Mouse (Mus musculus): Measurements from ENCODE around the gene Tnp2. TPM values are rescaled to one million over a fixed set of nuclear protein-coding genes. Genes with fewer than 3 reads are reported as not detected.

The Tnp2 gene
- polyA plus RNA-seq, 1 experiment from 2014 or later: not detected

DNA sequence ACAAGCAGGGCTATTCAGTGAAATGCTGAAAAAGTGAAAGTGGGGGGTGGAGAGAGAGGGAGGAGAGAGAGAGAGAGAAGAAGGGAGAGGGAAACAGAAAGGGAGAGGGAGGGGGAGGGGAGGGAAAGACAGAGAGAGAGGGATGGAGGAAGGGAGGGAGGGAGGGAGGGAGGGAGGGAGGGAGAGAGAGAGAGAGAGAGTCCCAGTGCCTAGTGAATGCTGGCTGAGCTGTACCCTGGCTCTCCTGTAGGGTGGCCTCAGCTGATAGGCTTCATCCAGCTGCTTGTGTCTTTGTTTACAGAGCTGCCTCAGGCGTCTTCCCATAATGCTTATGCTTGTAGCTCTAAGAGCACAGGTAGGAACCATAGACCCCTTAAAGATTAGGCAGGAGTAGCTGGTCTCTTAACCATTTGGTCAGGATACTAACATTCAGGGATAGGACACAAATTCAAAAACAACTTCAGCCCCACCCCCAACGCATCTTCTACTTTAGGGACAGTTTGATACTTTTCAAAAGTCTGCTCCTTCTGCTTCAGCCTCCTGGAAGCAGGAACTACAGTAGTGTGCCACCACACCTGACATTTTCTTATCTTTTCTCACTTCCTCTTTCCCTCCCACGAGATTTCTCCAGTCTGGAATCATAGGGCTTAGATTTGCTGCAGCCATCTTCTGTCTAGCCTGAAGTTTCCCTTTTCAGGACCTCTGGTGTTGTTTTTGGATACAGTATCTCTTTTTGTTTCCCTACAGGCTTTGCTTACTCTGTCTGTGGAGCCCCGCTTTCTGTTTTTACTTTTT is 17.7 kb downstream of the Tnp2 start:
- no peak overlapping the region for H3K9ac ChIP-seq
- H3K4me1 ChIP-seq (ENCODE audit: insufficient read depth): no peaks in the 10 kb centered on the region
- H3K27ac ChIP-seq (ENCODE audit: low read depth): no peak overlapping the region
- no peak for DNase-seq
- peak; percentile 33 for TF ChIP-seq CTCF (IDR thresholded peaks at IDR 0.05; ENCODE audit: low read depth)
- ATAC-seq (ENCODE audit: insufficient read depth): peak; percentile 45; the same call in 1 of the 2 replicates
- H3K9me3 ChIP-seq (ENCODE audit: low read depth, low read length): no peaks in the 10 kb centered on the region
- 32% methylated on average over 4 of the region's 4 CpGs for WGBS
- no peaks in the 10 kb centered on the region for H3K27me3 ChIP-seq (ENCODE audit: insufficient read depth, low read length)
- no peak overlapping the region for H3K4me3 ChIP-seq (ENCODE audit: low read depth, low read length)
- no peak overlapping the region for H3K4me2 ChIP-seq
- no peaks in the 10 kb centered on the region for H3K36me3 ChIP-seq (ENCODE audit: insufficient read depth)

DNA sequence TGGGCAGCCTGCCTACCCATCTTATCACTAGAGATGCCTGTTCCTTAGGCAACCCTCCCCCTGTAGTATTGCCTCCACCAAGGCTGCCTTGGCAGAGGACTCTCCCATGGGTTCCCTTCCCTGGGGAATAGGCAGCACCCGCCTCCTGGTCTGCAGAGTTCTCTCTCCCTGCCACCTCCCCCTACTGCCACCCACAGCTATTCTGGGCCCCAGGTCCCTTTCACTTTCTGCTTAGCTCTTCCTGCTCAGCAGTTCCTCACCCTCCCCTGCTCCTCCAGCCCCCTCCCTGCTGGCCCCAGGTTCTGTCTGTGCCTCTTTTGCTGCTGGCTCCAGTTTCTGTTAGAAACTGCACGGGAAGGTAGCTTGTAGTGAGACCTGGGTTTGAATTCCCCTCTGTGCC is 18.8 kb downstream of the Tnp2 start:
- ATAC-seq (ENCODE audit: insufficient read depth): no peak
- no peak overlapping the region for H3K27ac ChIP-seq (ENCODE audit: low read depth)
- H3K4me3 ChIP-seq (ENCODE audit: low read depth, low read length): no peak overlapping the region
- TF ChIP-seq CTCF (IDR thresholded peaks at IDR 0.05; ENCODE audit: low read depth): no peak
- H3K27me3 ChIP-seq (ENCODE audit: insufficient read depth, low read length): no peaks in the 10 kb centered on the region
- 0 out of 2 replicates have a peak, but pooled peaks cover 4% of the 10 kb centered on the region for H3K4me1 ChIP-seq (ENCODE audit: insufficient read depth)
- H3K4me2 ChIP-seq: no peak overlapping the region
- no peak for DNase-seq
- H3K9me3 ChIP-seq (ENCODE audit: low read depth, low read length): no peaks in the 10 kb centered on the region
- H3K36me3 ChIP-seq (ENCODE audit: insufficient read depth): no peaks in the 10 kb centered on the region
- WGBS: 47% methylated on average over 2 of the region's 2 CpGs
- no peak overlapping the region for H3K9ac ChIP-seq

DNA sequence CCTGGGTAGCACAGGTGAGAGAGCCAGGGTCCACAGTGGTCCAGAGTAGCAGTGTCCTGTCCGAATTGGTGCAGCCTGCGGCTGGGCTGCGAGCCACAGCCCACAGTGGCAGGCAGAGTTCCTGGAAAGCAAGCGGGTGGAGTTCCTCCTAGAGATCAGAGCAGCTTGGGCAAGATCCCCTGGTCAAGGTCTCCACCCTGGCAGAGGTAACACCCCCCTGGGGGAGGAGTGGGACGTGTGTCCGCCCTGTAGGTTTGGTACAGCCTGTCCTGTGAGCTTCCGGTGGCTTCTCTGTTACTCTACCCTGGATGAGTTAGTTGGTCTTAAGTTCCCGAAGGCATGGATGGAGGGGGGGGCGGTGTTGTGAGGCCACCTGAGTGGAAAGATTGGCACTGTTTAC is 19.6 kb downstream of the Tnp2 start:
- Histone ChIP-seq H3K4me3 (ENCODE audit: low read depth, low read length) (no peak overlapping the region), H3K27me3 (ENCODE audit: insufficient read depth, low read length) (no peaks in the 10 kb centered on the region), H3K9ac (no peak overlapping the region), H3K9me3 (ENCODE audit: low read depth, low read length) (no peaks in the 10 kb centered on the region), H3K27ac (ENCODE audit: low read depth) (no peak overlapping the region), H3K36me3 (ENCODE audit: insufficient read depth) (no peaks in the 10 kb centered on the region), H3K4me1 (ENCODE audit: insufficient read depth) (peaks cover 7% of the 10 kb centered on the region; the same call in 1 of the 2 replicates), H3K4me2 (no peak overlapping the region)
- no peak for TF ChIP-seq CTCF (IDR thresholded peaks at IDR 0.05; ENCODE audit: low read depth)
- DNase-seq (no peak), ATAC-seq (ENCODE audit: insufficient read depth) (no peak)
- 50% methylated on average over 9 of the region's 9 CpGs for WGBS

DNA sequence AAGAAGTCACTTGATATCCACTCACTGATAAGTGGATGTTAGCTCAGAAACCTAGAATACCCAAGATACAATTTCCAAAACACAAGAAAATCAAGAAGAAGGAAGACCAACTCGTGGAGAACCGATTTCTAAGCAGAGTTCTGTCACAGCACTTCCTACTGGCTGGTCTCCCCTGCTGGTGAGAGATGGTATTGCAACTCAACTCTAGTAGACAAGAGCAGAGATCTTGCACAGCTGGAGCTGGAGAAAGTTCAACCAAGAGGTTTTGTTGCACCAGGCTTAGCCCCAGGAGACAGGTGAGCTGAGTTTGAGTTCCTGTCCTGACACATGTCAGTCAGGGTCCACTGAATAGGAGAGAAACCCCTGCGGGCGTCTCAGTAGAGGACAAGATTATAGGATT is 21.3 kb downstream of the Tnp2 start:
- ATAC-seq (ENCODE audit: insufficient read depth) (no peak), DNase-seq (peak; percentile 91)
- 47% methylated on average over 4 of the region's 4 CpGs for WGBS
- H3K4me3 ChIP-seq (ENCODE audit: low read depth, low read length): no peak overlapping the region
- H3K9ac ChIP-seq: no peak overlapping the region
- no peak overlapping the region for H3K4me2 ChIP-seq
- peak; percentile 93 for TF ChIP-seq CTCF (IDR thresholded peaks at IDR 0.05; ENCODE audit: low read depth)
- peaks cover 9% of the 10 kb centered on the region; the same call in 1 of the 2 replicates for H3K4me1 ChIP-seq (ENCODE audit: insufficient read depth)
- no peaks in the 10 kb centered on the region for H3K27me3 ChIP-seq (ENCODE audit: insufficient read depth, low read length)
- no peaks in the 10 kb centered on the region for H3K36me3 ChIP-seq (ENCODE audit: insufficient read depth)
- H3K9me3 ChIP-seq (ENCODE audit: low read depth, low read length): no peaks in the 10 kb centered on the region
- no peak overlapping the region for H3K27ac ChIP-seq (ENCODE audit: low read depth)

DNA sequence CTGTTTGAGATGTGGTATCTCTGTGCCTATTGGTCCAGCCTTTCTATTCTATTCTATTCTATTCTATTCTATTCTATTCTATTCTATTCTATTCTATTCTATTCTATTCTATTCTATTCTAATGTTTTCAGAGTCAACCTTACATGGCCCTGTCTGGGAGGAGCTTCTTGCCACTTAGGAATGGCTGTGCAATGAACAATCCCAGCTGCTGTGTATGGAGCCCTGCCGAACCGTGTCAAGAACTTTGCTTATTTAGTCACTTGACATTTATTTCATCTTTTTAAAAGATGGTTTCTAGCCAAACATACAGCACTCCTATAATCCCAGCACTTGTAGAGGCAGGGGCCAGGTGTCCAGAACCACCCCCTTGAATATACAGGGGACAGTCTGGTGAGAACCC is 24.1 kb downstream of the Tnp2 start:
- H3K4me2 ChIP-seq: no peak overlapping the region
- DNase-seq (peak; percentile 85), ATAC-seq (ENCODE audit: insufficient read depth) (peak; percentile 49; the same call in 1 of the 2 replicates)
- no peak overlapping the region for H3K9ac ChIP-seq
- H3K27me3 ChIP-seq (ENCODE audit: insufficient read depth, low read length): no peaks in the 10 kb centered on the region
- H3K36me3 ChIP-seq (ENCODE audit: insufficient read depth): no peaks in the 10 kb centered on the region
- no peak for TF ChIP-seq CTCF (IDR thresholded peaks at IDR 0.05; ENCODE audit: low read depth)
- H3K9me3 ChIP-seq (ENCODE audit: low read depth, low read length): no peaks in the 10 kb centered on the region
- H3K4me1 ChIP-seq (ENCODE audit: insufficient read depth): peaks cover 9% of the 10 kb centered on the region; the same call in 1 of the 2 replicates
- H3K27ac ChIP-seq (ENCODE audit: low read depth): no peak overlapping the region
- no peak overlapping the region for H3K4me3 ChIP-seq (ENCODE audit: low read depth, low read length)
- WGBS: 5% methylated on average over 2 of the region's 2 CpGs

DNA sequence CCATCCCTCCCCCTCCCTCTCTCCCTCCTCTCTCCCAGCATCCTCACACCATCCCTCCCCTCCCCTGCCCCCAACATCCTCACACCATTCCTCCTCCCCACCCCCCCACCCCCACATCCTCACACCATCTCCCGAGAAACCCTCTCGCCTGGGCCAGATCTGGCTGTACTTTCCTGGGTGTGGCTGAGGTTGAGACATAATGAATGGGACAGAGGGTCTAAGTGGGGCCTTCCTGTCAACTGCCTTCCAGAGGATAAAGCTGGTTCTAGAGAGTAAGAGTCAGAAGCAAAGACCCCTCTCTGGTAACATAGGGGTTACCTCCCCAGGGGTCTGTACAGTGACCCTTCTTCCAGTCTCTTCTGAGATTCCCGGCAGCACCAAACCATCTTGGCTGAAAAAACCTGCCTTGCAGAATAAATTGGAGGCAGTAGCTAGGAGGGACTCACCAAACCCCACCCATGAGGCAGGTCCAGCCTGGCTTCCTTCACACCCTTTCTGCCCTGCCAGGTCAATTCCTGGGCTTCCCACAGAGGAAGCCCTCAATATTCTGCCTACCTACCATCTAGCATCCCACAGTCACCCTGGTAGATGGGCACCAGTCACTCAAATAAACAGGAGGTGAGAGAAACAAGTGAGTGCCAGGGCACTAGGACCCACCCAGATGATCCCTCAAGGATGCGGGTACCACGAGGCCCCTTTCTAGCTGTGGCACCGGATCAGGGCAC is 24.8 kb downstream of the Tnp2 start:
- DNase-seq (no peak), ATAC-seq (ENCODE audit: insufficient read depth) (no peak)
- TF ChIP-seq CTCF (IDR thresholded peaks at IDR 0.05; ENCODE audit: low read depth): no peak
- Histone ChIP-seq H3K27me3 (ENCODE audit: insufficient read depth, low read length) (no peaks in the 10 kb centered on the region), H3K27ac (ENCODE audit: low read depth) (no peak overlapping the region), H3K4me3 (ENCODE audit: low read depth, low read length) (no peak overlapping the region), H3K4me1 (ENCODE audit: insufficient read depth) (peaks cover 9% of the 10 kb centered on the region; the same call in 1 of the 2 replicates), H3K9me3 (ENCODE audit: low read depth, low read length) (no peaks in the 10 kb centered on the region), H3K9ac (no peak overlapping the region), H3K36me3 (ENCODE audit: insufficient read depth) (no peaks in the 10 kb centered on the region), H3K4me2 (no peak overlapping the region)
- 51% methylated on average over 6 of the region's 6 CpGs for WGBS

DNA sequence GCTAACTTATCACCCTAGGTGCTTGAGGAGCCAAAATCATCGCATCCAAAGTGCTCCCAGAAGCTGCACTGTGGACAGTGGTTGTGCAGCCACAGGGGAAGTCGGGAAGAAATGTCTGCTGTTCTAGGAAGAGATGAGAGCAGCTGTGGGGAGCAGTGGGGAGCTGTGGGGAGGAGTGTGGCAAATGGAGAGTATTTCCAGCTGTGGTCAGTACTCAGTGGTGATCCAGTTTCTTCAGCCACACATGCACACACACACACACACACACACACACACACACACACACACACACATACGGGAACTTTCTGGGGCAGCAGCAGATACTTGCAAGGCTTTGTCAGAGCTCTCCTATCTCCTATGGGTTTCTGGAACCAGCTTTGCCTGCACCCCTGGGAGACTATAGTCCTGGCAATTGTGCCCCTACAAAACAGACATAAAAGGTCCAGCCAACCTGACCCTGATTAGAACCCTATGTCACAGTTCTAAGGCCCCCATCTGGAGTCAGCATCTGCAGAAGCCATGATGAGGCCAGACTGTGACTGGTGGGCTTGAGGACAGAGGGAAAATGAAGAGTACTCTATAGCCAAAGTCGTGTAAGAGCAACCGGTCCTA is 25.8 kb downstream of the Tnp2 start:
- Histone ChIP-seq H3K27me3 (ENCODE audit: insufficient read depth, low read length) (no peaks in the 10 kb centered on the region), H3K4me3 (ENCODE audit: low read depth, low read length) (no peak overlapping the region), H3K36me3 (ENCODE audit: insufficient read depth) (no peaks in the 10 kb centered on the region), H3K27ac (ENCODE audit: low read depth) (no peak overlapping the region), H3K4me1 (ENCODE audit: insufficient read depth) (peaks cover 9% of the 10 kb centered on the region; the same call in 1 of the 2 replicates), H3K9ac (no peak overlapping the region), H3K4me2 (no peak overlapping the region), H3K9me3 (ENCODE audit: low read depth, low read length) (no peaks in the 10 kb centered on the region)
- no peak for TF ChIP-seq CTCF (IDR thresholded peaks at IDR 0.05; ENCODE audit: low read depth)
- WGBS: 57% methylated on average over 5 of the region's 5 CpGs
- ATAC-seq (ENCODE audit: insufficient read depth) (no peak; the same call in 1 of the 2 replicates), DNase-seq (no peak)

Data from lung, embryonic 14.5 days (tissue).